ENCODE assay signal across 8 mouse cellular contexts in the genomic region with DNA sequence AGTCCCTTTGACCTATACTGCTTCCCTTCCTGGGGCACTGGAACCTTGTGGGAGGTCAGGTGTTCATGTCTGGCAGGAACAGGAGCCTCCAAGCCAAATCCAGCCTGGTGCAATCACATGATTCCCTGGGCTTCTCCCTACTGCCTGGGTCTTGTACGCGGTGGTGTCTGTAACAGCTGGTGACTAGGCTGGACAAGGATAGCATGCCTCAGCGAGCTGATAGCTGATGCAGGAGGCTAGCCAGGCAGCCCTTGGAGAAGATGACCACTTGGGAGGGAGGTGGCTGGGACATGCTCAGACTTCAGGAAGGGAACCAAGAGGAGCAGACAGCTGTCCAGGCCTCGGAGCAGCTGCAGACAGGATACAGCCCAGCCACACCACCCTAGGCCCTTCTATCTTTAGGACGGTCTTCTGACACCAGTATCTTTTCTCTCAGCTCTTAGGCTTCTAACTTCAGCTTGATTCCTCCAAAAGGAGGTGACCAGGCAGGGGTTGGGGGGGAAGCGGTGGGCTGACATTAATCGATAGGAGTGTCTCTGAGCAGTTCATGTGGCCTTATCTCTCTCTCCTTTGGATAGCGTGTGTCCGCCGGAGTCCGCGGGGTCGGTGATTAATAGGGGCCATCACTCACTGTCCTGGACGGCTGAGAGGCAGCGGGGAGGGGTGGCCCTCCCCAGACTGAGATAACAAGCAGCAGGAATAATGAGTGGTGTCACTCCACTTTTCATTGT. TPM values are rescaled to one million over a fixed set of nuclear protein-coding genes. Genes with fewer than 3 reads are reported as not detected.
DNase-seq lines count a peak whose midpoint lies in the region; ATAC-seq and TF ChIP-seq lines count a peak whose summit lies in the region.

No protein-coding gene starts in this region.

- TF ChIP-seq POLR2A in kidney, adult 2 months (IDR thresholded peaks at IDR 0.05; ENCODE audit: low read depth, low read length), result no peak
- no peak for TF ChIP-seq POLR2A in thymus, adult 2 months (IDR thresholded peaks at IDR 0.05; ENCODE audit: control insufficient read depth, extremely low read depth, insufficient read depth, low read length, poor library complexity)

- H3K27me3 ChIP-seq in kidney, adult 2 months (replicated peaks; ENCODE audit: control insufficient read depth, insufficient read depth, low read length), result no peaks in the 10 kb centered on the region
- no peaks in the 10 kb centered on the region for H3K27me3 ChIP-seq in embryonic facial prominence, embryonic 10.5 days (replicated peaks; ENCODE audit: low read depth, poor library complexity, severe bottlenecking)
- no peaks in the 10 kb centered on the region for H3K27me3 ChIP-seq in midbrain, embryonic 10.5 days (ENCODE audit: low read depth, poor library complexity, severe bottlenecking)
- no peaks in the 10 kb centered on the region for H3K27me3 ChIP-seq in thymus, adult 2 months (ENCODE audit: control insufficient read depth, insufficient read depth, low read length)
- H3K27me3 ChIP-seq in intestine, embryonic 15.5 days (replicated peaks), result peaks cover 3% of the 10 kb centered on the region; the same call in 1 of the 2 replicates

- TF ChIP-seq CTCF in kidney, adult 2 months (conservative IDR thresholded peaks at IDR 0.05; ENCODE audit: insufficient read depth, insufficient read length, low read depth, low read length), result no peak
- no peak for TF ChIP-seq CTCF in thymus, adult 2 months (IDR thresholded peaks at IDR 0.05; ENCODE audit: borderline replicate concordance, control insufficient read depth, extremely low read depth, insufficient read depth, low read length, poor library complexity)

- no peak overlapping the region for H3K4me3 ChIP-seq in kidney, adult 2 months (ENCODE audit: insufficient read depth, low read depth, low read length)
- no peak overlapping the region for H3K4me3 ChIP-seq in embryonic facial prominence, embryonic 10.5 days
- H3K4me3 ChIP-seq in midbrain, embryonic 10.5 days, result peak overlapping the region; percentile 7; the same call in 1 of the 2 replicates
- H3K4me3 ChIP-seq in thymus, adult 2 months (ENCODE audit: control insufficient read depth, insufficient read depth, low read length), result no peak overlapping the region
- H3K4me3 ChIP-seq in intestine, embryonic 15.5 days (replicated peaks), result no peak overlapping the region

- no peaks in the 10 kb centered on the region for H3K9me3 ChIP-seq in embryonic facial prominence, embryonic 10.5 days
- H3K9me3 ChIP-seq in midbrain, embryonic 10.5 days (replicated peaks), result no peaks in the 10 kb centered on the region
- no peaks in the 10 kb centered on the region for H3K9me3 ChIP-seq in intestine, embryonic 15.5 days

- 61% methylated on average over 15 of the region's 15 CpGs for WGBS in kidney, adult 2 months
- WGBS in embryonic facial prominence, embryonic 10.5 days, result 71% methylated on average over 15 of the region's 15 CpGs
- 69% methylated on average over 15 of the region's 15 CpGs for WGBS in midbrain, embryonic 10.5 days
- WGBS in thymus, adult 2 months, result 91% methylated on average over 15 of the region's 15 CpGs
- WGBS in intestine, embryonic 15.5 days, result 34% methylated on average over 15 of the region's 15 CpGs

- no peak for ATAC-seq in intestine, embryonic 15.5 days

- H3K4me2 ChIP-seq in intestine, embryonic 15.5 days (replicated peaks), result no peak overlapping the region

- no peaks in the 10 kb centered on the region; the same call in 1 of the 2 replicates for H3K36me3 ChIP-seq in kidney, adult 2 months (ENCODE audit: control insufficient read depth, insufficient read depth, low read length)
- peaks cover 61% of the 10 kb centered on the region for H3K36me3 ChIP-seq in embryonic facial prominence, embryonic 10.5 days (replicated peaks)
- H3K36me3 ChIP-seq in midbrain, embryonic 10.5 days, result peaks cover 54% of the 10 kb centered on the region
- H3K36me3 ChIP-seq in thymus, adult 2 months (ENCODE audit: control insufficient read depth, insufficient read depth, low read length), result peaks cover 14% of the 10 kb centered on the region; the same call in 1 of the 2 replicates
- peaks cover 10% of the 10 kb centered on the region; the same call in 1 of the 2 replicates for H3K36me3 ChIP-seq in intestine, embryonic 15.5 days

- peak; percentile 71 for DNase-seq in kidney, adult 2 months
- DNase-seq in kidney, postnatal 10 days, result no peak
- DNase-seq in embryonic facial prominence, embryonic 10.5 days (ENCODE audit: low spot score), result no peak
- DNase-seq in heart, postnatal 36 days, result peak; percentile 32 to 52
- DNase-seq in midbrain, embryonic 10.5 days (ENCODE audit: low spot score), result peak; percentile 25
- DNase-seq in thymus, adult 2 months, result no peak
- no peak for DNase-seq in cerebellum, adult 11 months

- peaks cover 4% of the 10 kb centered on the region; the same call in 1 of the 2 replicates for H3K4me1 ChIP-seq in kidney, adult 2 months (ENCODE audit: control insufficient read depth, insufficient read depth, low read length)
- H3K4me1 ChIP-seq in embryonic facial prominence, embryonic 10.5 days, result peaks cover 85% of the 10 kb centered on the region
- H3K4me1 ChIP-seq in midbrain, embryonic 10.5 days, result peaks cover 88% of the 10 kb centered on the region
- H3K4me1 ChIP-seq in thymus, adult 2 months (replicated peaks; ENCODE audit: control insufficient read depth, insufficient read depth, low read length), result peaks cover 7% of the 10 kb centered on the region
- peaks cover 16% of the 10 kb centered on the region; the same call in 1 of the 2 replicates for H3K4me1 ChIP-seq in intestine, embryonic 15.5 days (replicated peaks)

- no peak overlapping the region; the same call in 1 of the 2 replicates for H3K27ac ChIP-seq in kidney, adult 2 months (ENCODE audit: insufficient read depth, low read depth, low read length)
- peak overlapping the region; percentile 78 for H3K27ac ChIP-seq in embryonic facial prominence, embryonic 10.5 days (replicated peaks)
- peak overlapping the region; percentile 90 for H3K27ac ChIP-seq in midbrain, embryonic 10.5 days (replicated peaks)
- H3K27ac ChIP-seq in thymus, adult 2 months (ENCODE audit: control insufficient read depth, insufficient read depth, low read length), result no peak overlapping the region
- H3K27ac ChIP-seq in intestine, embryonic 15.5 days, result no peak overlapping the region

- intact Hi-C loops in heart, postnatal 36 days (cut with DNase I), result loop anchor here (5.0 kb wide), 1 partner anchor 149 kb away; no protein-coding TSS in a partner anchor

- no peak overlapping the region for H3K9ac ChIP-seq in intestine, embryonic 15.5 days

RNA-seq across cellular contexts. Expression of gene Cdk5rap3, which starts 9.7 kb away (rescaled TPM):
- polyA plus RNA-seq in kidney, adult 2 months (2012; rRNA removed), result 35.6 and 37.2 TPM in 2 replicates
- polyA plus RNA-seq in embryonic facial prominence, embryonic 10.5 days (2016; fragmentation: Nextera tagmentation; extraction: Ambion mirVana), result 90.1 and 99.9 TPM in 2 replicates
- 10 to 100 TPM; 22.7 to 23.7 TPM for total RNA-seq in heart, postnatal 36 days (2021)
- polyA plus RNA-seq in midbrain, embryonic 10.5 days (2016; fragmentation: Nextera tagmentation; extraction: Ambion mirVana), result 116 and 120 TPM in 2 replicates
- 94.2 and 95.5 TPM in 2 replicates for polyA plus RNA-seq in thymus, adult 2 months (2012; rRNA removed)
- polyA plus RNA-seq in intestine, embryonic 15.5 days (2015; fragmentation: Nextera tagmentation; extraction: Ambion mirVana), result 64.2 and 66.7 TPM in 2 replicates

RNA-seq across cellular contexts. Expression of gene Prr15l, which starts 21.3 kb away (rescaled TPM):
- 114 and 119 TPM in 2 replicates for polyA plus RNA-seq in kidney, adult 2 months (2012; rRNA removed)
- polyA plus RNA-seq in embryonic facial prominence, embryonic 10.5 days (2016; fragmentation: Nextera tagmentation; extraction: Ambion mirVana), result 1.1 and 2.3 TPM in 2 replicates
- 1 to 10 TPM in 1 of 2 experiments, under 1 TPM in 1; 0.73 to 1.8 TPM for total RNA-seq in heart, postnatal 36 days (2021)
- polyA plus RNA-seq in midbrain, embryonic 10.5 days (2016; fragmentation: Nextera tagmentation; extraction: Ambion mirVana), result 0.04 and 0.05 TPM in 2 replicates
- 0.98 and 1.3 TPM in 2 replicates for polyA plus RNA-seq in thymus, adult 2 months (2012; rRNA removed)
- 84.7 and 86.9 TPM in 2 replicates for polyA plus RNA-seq in intestine, embryonic 15.5 days (2015; fragmentation: Nextera tagmentation; extraction: Ambion mirVana)

RNA-seq across cellular contexts. Expression of gene Pnpo, which starts 37.2 kb away (rescaled TPM):
- polyA plus RNA-seq in kidney, adult 2 months (2012; rRNA removed), result 73.0 and 77.1 TPM in 2 replicates
- polyA plus RNA-seq in embryonic facial prominence, embryonic 10.5 days (2016; fragmentation: Nextera tagmentation; extraction: Ambion mirVana), result 32.0 and 34.5 TPM in 2 replicates
- total RNA-seq in heart, postnatal 36 days (2021), result 10 to 100 TPM; 12.8 to 13.9 TPM
- polyA plus RNA-seq in midbrain, embryonic 10.5 days (2016; fragmentation: Nextera tagmentation; extraction: Ambion mirVana), result 28.2 and 32.1 TPM in 2 replicates
- 22.5 and 25.7 TPM in 2 replicates for polyA plus RNA-seq in thymus, adult 2 months (2012; rRNA removed)
- polyA plus RNA-seq in intestine, embryonic 15.5 days (2015; fragmentation: Nextera tagmentation; extraction: Ambion mirVana), result 81.9 and 92.8 TPM in 2 replicates

RNA-seq across cellular contexts. Expression of gene Copz2, which starts 56.9 kb away (rescaled TPM):
- polyA plus RNA-seq in kidney, adult 2 months (2012; rRNA removed), result 56.2 and 61.6 TPM in 2 replicates
- 36.2 and 37.4 TPM in 2 replicates for polyA plus RNA-seq in embryonic facial prominence, embryonic 10.5 days (2016; fragmentation: Nextera tagmentation; extraction: Ambion mirVana)
- total RNA-seq in heart, postnatal 36 days (2021), result 10 to 100 TPM; 36.0 to 39.4 TPM
- polyA plus RNA-seq in midbrain, embryonic 10.5 days (2016; fragmentation: Nextera tagmentation; extraction: Ambion mirVana), result 44.9 and 46.1 TPM in 2 replicates
- 24.5 and 25.3 TPM in 2 replicates for polyA plus RNA-seq in thymus, adult 2 months (2012; rRNA removed)
- 93.5 and 94.6 TPM in 2 replicates for polyA plus RNA-seq in intestine, embryonic 15.5 days (2015; fragmentation: Nextera tagmentation; extraction: Ambion mirVana)

Comparison
In these comparisons a context has a peak if more than half of its experiments do, and no peak if none do; other contexts are left out.
1. DNase-seq: peak in kidney, adult 2 months (single experiment), heart, postnatal 36 days (2 of 2) and midbrain, embryonic 10.5 days (single experiment); none in kidney, postnatal 10 days (single experiment), embryonic facial prominence, embryonic 10.5 days (single experiment), thymus, adult 2 months (single experiment) and cerebellum, adult 11 months (single experiment).
2. H3K27ac ChIP-seq: peak in embryonic facial prominence, embryonic 10.5 days (single experiment) and midbrain, embryonic 10.5 days (single experiment); none in kidney, adult 2 months (single experiment), thymus, adult 2 months (single experiment) and intestine, embryonic 15.5 days (single experiment).
3. RNA of gene Prr15l, which starts 21.3 kb away (polyA plus RNA-seq): 114 to 119 TPM in kidney, adult 2 months and 84.7 to 86.9 TPM in intestine, embryonic 15.5 days; 1.1 to 2.3 TPM in embryonic facial prominence, embryonic 10.5 days, 0.98 to 1.3 TPM in thymus, adult 2 months and 0.04 to 0.05 TPM in midbrain, embryonic 10.5 days; every median in the first group is over 10 times any median in the second.